Mouse (Mus musculus): ENCODE results near the gene Glb1l.
A peak's percentile ranks its signal among the peaks of the same experiment; 100 is the strongest.

Glb1l gene

GRCm38 (mm10) chr1:75231224-75231623, 20.6 kb upstream of the Glb1l start:
- DNase-seq (ENCODE audit: low read depth, low spot score), result no peak

GRCm38 (mm10) chr1:75230335-75230994, 19.9 kb upstream of the Glb1l start:
- no peak for DNase-seq (ENCODE audit: low read depth, low spot score)

GRCm38 (mm10) chr1:75229158-75229557, 18.5 kb upstream of the Glb1l start:
- DNase-seq (ENCODE audit: low read depth, low spot score), result no peak

- no peak for DNase-seq (ENCODE audit: low read depth, low spot score)
Observed at GRCm38 (mm10) chr1:75227653-75228052, 17.0 kb upstream of the Glb1l start.

DNA sequence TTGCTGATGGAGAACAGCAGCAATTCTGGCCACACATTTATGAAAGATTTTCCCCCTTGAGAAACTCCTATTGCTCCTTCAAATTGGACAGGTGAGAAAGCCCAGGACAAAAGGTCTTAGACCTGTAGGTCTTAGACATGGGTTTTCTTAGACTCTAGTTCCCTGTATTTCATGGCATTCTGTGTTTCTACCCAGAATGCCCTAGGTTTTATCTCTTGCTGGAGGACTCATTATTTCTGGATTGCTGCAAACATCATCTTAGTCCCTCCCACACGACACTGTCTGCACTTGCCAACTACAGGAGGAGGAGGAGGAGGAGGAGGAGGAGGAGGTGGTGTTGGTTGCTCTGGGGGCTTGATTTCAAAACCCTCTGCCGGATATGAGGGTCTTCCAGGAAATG, 15.5 kb upstream of the Glb1l start:
- no peak for DNase-seq (ENCODE audit: low read depth, low spot score)

GRCm38 (mm10) chr1:75225473-75225872, 14.9 kb upstream of the Glb1l start:
- peak; percentile 44 for DNase-seq (ENCODE audit: low read depth, low spot score)

DNA sequence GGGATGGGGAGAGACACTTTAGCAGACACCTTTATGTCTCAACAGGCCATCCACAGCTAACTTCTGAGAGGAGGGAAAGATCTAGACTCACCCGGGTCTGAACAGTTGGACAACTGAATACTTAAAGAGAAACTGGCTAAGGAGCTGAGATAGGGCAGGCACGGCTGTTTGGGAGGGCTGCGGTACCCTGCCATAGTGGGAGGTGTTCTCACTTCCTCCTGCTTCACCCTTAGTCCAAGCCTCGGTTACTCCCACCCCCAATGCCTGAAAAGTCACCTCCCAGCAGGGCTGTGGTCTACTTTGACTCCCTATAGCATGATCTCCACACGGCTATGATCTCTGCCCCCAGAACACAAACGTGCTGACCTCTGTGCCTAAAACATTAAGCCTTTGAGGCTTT, 12.9 kb upstream of the Glb1l start:
- peak; percentile 27 for DNase-seq (ENCODE audit: low read depth, low spot score)

DNA sequence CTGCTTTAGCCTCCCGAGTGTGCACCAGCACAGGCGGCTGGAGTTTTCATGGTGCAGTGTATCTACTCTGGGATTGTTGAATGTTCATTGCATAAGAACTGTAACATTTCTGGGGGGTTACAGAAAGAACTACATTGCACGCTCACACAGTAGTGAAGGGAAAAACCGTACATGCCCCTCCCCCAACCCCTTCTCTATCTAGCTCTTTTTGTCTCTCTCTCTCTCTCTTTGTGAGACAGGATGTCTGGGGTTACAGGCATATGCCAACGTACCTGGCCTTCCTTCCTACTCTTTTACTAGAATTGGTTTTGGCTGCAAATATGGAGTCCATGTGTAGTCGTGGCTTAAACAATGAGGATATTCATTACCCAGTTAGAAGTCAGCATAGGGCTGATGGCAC, 12.3 kb upstream of the Glb1l start:
- DNase-seq (ENCODE audit: low read depth, low spot score), result peak; percentile 55

DNA sequence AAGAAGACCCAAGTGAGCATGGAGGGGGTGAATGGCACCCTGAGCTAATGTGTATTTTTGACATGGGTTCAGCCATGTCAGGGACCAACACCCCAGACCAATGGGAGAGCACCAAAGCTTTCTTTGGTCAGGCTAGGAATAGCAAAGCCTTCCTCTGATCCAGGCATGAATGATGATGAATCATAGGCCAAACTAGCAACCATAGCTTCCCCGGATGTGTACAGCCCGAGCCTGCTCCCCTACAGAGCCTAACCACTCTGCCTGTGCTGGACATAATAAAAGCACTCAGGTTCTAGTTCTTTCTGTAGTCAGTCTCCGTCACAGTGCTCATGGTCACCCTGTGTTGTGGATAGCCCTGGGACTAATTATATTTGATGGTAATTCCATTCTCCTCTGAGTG, 10.9 kb upstream of the Glb1l start:
- no peak for DNase-seq (ENCODE audit: low read depth, low spot score)

GRCm38 (mm10) chr1:75219531-75219930, 8.9 kb upstream of the Glb1l start, which contains the start of gene Tuba4a:
Gene Tuba4a, minus strand, starts transcription at chr1:75219865.
- no peak for DNase-seq (ENCODE audit: low read depth, low spot score)

DNA sequence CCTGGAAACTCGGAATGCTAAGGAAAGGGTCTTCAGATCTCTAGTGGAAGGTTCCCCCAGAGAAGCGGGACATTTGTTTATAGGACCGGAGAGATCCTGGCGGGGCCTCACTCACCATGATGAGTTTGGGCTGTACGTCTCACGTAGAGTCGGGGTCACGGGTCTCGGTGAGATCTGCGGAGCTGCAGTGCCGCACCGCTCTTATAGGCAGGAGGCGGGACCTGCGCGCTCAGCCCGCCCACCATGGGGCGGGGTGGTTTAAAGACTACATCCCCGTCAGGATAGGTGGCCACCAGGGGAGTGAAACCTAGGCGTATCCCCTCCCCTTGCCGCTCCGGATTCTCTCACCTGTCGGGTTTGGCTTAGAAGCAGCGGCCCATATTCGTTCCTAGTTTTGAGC, 8.5 kb upstream of the Glb1l start:
- peak; percentile 97 for DNase-seq (ENCODE audit: low read depth, low spot score)

DNA sequence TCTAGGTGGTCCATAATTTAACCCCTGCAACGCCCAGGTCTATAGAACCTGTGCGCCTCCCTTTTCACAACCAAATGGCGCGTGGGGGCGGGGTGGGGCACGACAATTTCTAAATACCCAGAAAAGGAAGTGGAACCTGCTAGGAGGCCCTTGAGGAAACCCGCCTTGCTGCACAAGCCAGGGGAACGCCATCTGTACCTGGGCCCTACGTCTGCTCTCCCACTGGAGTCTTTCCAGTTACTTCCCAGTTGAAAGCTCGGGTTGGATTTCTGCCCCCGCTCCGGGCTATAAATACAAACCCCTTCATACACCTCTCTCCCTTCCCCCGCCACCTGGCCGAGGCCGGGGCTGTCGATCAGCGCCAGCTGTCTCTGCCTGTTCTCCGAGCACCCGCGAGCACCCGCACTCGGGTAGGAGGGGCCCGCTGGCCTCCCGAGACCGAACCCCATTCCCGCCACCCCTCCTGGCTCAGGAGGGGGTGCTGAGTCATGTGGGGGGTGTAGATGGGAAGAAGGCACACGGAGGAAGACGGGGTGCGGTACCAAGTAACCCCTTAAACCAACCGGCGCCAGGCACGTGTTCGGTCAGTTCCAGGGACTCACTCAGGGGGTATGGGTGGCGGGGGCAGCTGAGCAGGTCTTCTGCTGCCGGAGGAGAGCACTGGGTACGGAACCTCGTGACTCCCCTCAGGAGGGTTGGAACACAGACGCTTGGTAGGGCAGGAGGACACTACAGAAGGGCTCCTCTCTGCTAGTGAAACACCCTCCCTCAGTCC, 7.8 kb upstream of the Glb1l start:
- peak; percentile 73 for DNase-seq (ENCODE audit: low read depth, low spot score)

DNA sequence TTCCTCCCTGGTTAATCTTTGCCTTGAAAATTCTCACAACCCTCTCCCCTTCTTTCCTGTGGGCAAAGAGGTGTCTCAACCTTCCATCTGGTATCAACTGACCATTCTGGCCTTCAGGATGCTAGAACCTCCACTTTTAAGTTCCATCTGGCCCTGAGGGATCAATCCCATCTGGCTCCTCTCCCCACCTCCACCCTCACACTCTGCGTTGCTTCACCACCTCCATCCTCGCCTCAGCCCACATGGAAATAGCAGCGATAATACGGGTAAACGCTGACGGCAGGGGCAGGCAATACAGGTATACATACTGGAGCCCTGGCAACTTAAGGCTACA, 7.2 kb upstream of the Glb1l start:
- DNase-seq (ENCODE audit: low read depth, low spot score), result no peak

DNA sequence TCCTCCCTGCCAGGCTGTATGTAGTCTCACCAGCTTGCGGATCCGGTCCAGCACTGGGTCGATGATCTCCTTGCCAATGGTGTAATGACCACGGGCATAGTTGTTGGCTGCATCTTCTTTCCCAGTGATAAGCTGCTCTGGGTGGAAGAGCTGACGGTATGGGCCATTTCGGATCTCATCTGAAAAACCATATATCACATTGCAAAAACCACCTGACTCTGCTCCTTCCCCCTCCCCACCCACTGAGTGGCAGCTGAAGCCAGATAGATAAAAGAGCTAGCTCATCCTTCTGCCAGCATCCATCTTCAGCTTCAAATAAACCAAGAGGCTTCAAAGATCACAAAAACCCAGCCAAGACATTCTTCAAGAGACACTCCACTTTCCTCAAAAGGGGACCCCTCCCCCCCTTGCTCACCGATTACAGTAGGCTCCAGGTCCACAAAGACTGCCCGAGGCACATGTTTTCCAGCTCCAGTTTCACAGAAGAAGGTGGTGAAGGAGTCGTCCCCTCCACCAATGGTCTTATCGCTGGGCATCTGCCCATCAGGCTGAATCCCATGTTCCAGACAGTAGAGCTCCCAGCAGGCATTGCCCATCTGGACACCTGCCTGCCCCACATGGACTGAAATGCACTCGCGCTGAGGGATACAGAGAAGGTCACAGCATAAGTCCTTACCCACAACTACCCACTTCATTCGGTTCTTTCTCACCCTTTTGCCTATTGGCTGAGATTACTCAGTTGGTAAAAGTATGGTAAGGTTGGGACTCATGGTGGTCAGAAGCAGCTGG, 6.4 kb upstream of the Glb1l start:
- peak; percentile 41 for DNase-seq (ENCODE audit: low read depth, low spot score)

GRCm38 (mm10) chr1:75215785-75216184, 5.2 kb upstream of the Glb1l start:
- DNase-seq (ENCODE audit: low read depth, low spot score), result no peak

DNA sequence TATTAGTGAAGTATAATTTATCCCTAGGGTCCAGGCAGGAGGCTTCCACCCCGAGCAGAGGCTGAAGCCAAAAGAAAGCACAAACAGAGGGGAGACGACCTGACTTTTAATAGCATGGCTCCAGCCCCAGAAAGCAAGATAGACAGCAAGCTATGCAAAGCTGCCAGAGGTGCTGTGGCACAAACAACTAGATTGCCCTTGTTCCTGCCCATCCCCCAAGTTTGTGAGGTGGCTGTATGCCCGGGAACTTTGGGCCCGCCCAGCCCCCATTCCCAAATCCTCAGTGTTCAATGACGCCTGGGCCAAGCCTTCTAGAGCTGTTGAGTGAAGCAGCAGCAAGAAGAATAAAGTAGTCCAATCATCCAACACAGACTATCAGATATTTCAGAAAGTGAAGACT, 4.3 kb upstream of the Glb1l start:
- DNase-seq (ENCODE audit: low read depth, low spot score), result no peak

DNA sequence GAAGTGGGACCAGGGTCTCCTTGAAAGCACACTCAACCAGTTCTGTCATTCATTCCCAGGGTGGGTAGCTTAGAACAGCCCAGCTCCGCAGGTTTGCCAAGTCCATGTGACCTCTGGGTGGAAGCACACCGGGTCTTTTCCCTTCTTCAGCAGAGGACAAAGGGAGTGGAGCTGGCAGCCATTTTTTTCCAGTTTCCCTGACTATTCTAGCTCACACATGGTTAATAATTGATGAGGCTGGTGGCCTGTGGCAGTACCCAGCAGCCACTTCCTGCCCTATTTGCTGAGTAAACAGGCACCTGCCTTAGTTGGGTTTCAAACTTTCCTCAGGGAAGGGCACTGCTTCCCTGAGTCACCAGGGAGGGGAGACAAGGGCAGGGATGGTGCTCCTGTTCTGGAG, 3.8 kb upstream of the Glb1l start:
- no peak for DNase-seq (ENCODE audit: low read depth, low spot score)

- DNase-seq (ENCODE audit: low read depth, low spot score), result peak; percentile 76
Observed at GRCm38 (mm10) chr1:75213096-75213495, 2.5 kb upstream of the Glb1l start.

DNA sequence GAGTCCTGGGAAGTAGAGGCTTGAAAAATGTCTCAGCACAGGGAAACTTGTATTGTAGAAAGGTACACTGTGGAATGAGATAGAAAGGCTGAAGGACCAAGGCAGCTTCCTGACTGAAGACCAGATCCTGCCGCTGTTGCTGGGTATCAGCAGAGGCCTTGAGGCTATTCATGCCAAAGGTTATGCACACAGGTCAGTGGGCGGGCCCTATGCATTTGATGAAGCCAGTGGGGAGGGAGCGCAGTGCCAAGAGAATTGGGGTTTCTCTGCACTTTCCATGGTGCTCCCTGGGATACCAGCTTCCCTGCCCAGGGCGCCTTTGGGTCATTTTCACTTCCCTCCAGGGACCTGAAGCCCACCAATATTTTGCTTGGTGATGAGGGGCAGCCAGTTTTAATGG, 1.9 kb upstream of the Glb1l start:
- no peak for DNase-seq (ENCODE audit: low read depth, low spot score)

GRCm38 (mm10) chr1:75211141-75211708, 612 bp upstream of the Glb1l start:
- no peak for DNase-seq (ENCODE audit: low read depth, low spot score)

- peak; percentile 19 for DNase-seq (ENCODE audit: low read depth, low spot score)
Observed at GRCm38 (mm10) chr1:75208967-75209678, 1.5 kb downstream of the Glb1l start.

DNA sequence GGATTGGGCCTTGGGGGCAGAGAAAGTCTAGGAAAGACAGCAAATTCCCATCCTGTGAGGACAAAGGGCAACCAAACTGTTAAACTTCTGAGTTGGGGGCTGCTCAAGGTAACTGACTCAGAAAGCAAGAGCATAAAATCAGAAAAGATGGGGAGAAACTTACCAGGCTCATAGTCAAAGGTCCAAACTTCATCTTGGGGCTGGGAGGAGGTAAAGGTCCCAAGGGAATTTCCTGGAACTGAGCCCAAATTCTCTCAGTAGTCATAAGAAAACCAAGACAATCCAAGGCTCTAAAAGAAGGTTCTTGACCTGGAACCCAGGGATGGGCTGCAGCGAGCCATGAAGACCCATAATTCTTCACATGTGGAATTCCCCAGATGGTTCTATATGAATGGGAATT, 9.4 kb downstream of the Glb1l start:
- no peak for DNase-seq (ENCODE audit: low read depth, low spot score)
